Comparison of ENCODE assay signal across 9 mouse cellular contexts in genomic region chr9:74848411-74849194, GRCm38 (mm10). TPM values are rescaled to one million over a fixed set of nuclear protein-coding genes. Genes with fewer than 3 reads are reported as not detected.
A peak's percentile ranks its signal among the peaks of the same experiment; 100 is the strongest.
DNase-seq lines count a peak whose midpoint lies in the region; ATAC-seq and TF ChIP-seq lines count a peak whose summit lies in the region.
"Had no signal": no experiment of that assay in that cellular context is flagged by ENCODE, and none has a peak within 500 bp of the region (broad histone marks: within the 10 kb centered on the region; RNA-seq: fewer than 3 reads in every experiment).

No protein-coding gene starts in this region.

- intact Hi-C loops in gastrocnemius, postnatal 14 days (cut with DNase I; ENCODE audit: low total_unique reads), result no loop called here
- intact Hi-C loops in left cerebral cortex, postnatal 25 days (cut with DNase I), result loop anchor here (5.0 kb wide), 1 partner anchor 316 kb away; no protein-coding TSS in a partner anchor

- no peak for DNase-seq in layer of hippocampus, adult 2 months (ENCODE audit: low spot score in 2 of 2)
- DNase-seq in layer of hippocampus, postnatal 14 days (ENCODE audit: low spot score in 2 of 2), result no peak
- peak; percentile 64 for DNase-seq in limb, embryonic 11.5 days (ENCODE audit: low spot score)
- peak; percentile 49 for DNase-seq in retina, postnatal 1 day
- no peak for DNase-seq in gastrocnemius, postnatal 14 days
- no peak for DNase-seq in right cerebral cortex, postnatal 36 days (ENCODE audit: low spot score in 2 of 2)
- DNase-seq in left cerebral cortex, postnatal 25 days (ENCODE audit: low spot score in 2 of 2), result no peak

- peak overlapping the region; percentile 64 for H3K4me2 ChIP-seq in embryonic facial prominence, embryonic 13.5 days
- peak overlapping the region; percentile 36; the same call in 1 of the 2 replicates for H3K4me2 ChIP-seq in limb, embryonic 11.5 days (ENCODE audit: low read depth, severe bottlenecking)

- peaks cover 12% of the 10 kb centered on the region for H3K4me1 ChIP-seq in embryonic facial prominence, embryonic 13.5 days
- peaks cover 11% of the 10 kb centered on the region; the same call in 1 of the 2 replicates for H3K4me1 ChIP-seq in limb, embryonic 11.5 days (ENCODE audit: control insufficient read depth, insufficient read depth, low read length)

- no peaks in the 10 kb centered on the region for H3K9me3 ChIP-seq in embryonic facial prominence, embryonic 13.5 days
- H3K9me3 ChIP-seq in limb, embryonic 11.5 days (ENCODE audit: control insufficient read depth, low read length), result no peaks in the 10 kb centered on the region

- H3K4me3 ChIP-seq in layer of hippocampus, adult 2 months, result peak overlapping the region; percentile 41
- peak overlapping the region; percentile 41 for H3K4me3 ChIP-seq in embryonic facial prominence, embryonic 13.5 days
- H3K4me3 ChIP-seq in limb, embryonic 11.5 days (ENCODE audit: low read depth, low read length), result peak overlapping the region; percentile 16; the same call in 1 of the 2 replicates

- H3K27me3 ChIP-seq in embryonic facial prominence, embryonic 13.5 days, result peaks cover 100% of the 10 kb centered on the region
- peaks cover 71% of the 10 kb centered on the region for H3K27me3 ChIP-seq in limb, embryonic 11.5 days (ENCODE audit: control insufficient read depth, insufficient read depth, low read length)

- ATAC-seq in embryonic facial prominence, embryonic 13.5 days (ENCODE audit: insufficient number of reproducible peaks, insufficient read depth, low FRiP score, low TSS enrichment, low read depth), result no peak
- no peak for ATAC-seq in limb, embryonic 11.5 days (ENCODE audit: insufficient number of reproducible peaks, low FRiP score, low TSS enrichment, low read depth)

- no peak overlapping the region for H3K27ac ChIP-seq in layer of hippocampus, adult 2 months
- no peak overlapping the region for H3K27ac ChIP-seq in embryonic facial prominence, embryonic 13.5 days
- H3K27ac ChIP-seq in limb, embryonic 11.5 days (replicated peaks; ENCODE audit: low read depth, low read length), result no peak overlapping the region

- no peak overlapping the region for H3K9ac ChIP-seq in embryonic facial prominence, embryonic 13.5 days
- H3K9ac ChIP-seq in limb, embryonic 11.5 days (ENCODE audit: low read length), result no peak overlapping the region

- no peak for TF ChIP-seq CTCF in layer of hippocampus, adult 2 months (conservative IDR thresholded peaks at IDR 0.05)

- no peaks in the 10 kb centered on the region for H3K36me3 ChIP-seq in embryonic facial prominence, embryonic 13.5 days
- no peaks in the 10 kb centered on the region for H3K36me3 ChIP-seq in limb, embryonic 11.5 days (ENCODE audit: control insufficient read depth, insufficient read depth, low read length)

- WGBS in embryonic facial prominence, embryonic 13.5 days, result under 1% methylated on average over 46 of the region's 46 CpGs
- under 1% methylated on average over 46 of the region's 46 CpGs for WGBS in limb, embryonic 11.5 days

RNA-seq across cellular contexts. Expression of gene Onecut1, which starts 13.1 kb away (rescaled TPM):
- 1 to 10 TPM in 1 of 2 experiments, under 1 TPM in 1; 0.92 to 1.3 TPM for total RNA-seq in layer of hippocampus, adult 2 months (2021)
- under 1 TPM; 0.23 to 0.26 TPM for total RNA-seq in layer of hippocampus, postnatal 14 days (2021)
- not detected in 2 replicates for polyA plus RNA-seq in embryonic facial prominence, embryonic 13.5 days (2015; fragmentation: Nextera tagmentation; extraction: Ambion mirVana)
- polyA plus RNA-seq in limb, embryonic 11.5 days (2014; fragmentation: Nextera tagmentation; extraction: Ambion mirVana), result 0.09 TPM in 1 of 2 replicates, not detected in the other
- total RNA-seq in gastrocnemius, postnatal 14 days (2021), result not detected
- total RNA-seq in left cerebral cortex, postnatal 25 days (2021), result under 1 TPM; 0.14 to 0.27 TPM
- total RNA-seq: hematopoietic stem cell, adult 5-6 weeks had no signal

Comparison
In these comparisons a context has a peak if more than half of its experiments do, and no peak if none do; other contexts are left out.
1. DNase-seq: peak in limb, embryonic 11.5 days (single experiment) and retina, postnatal 1 day (single experiment); none in layer of hippocampus, adult 2 months (0 of 2), layer of hippocampus, postnatal 14 days (0 of 2), gastrocnemius, postnatal 14 days (single experiment), right cerebral cortex, postnatal 36 days (0 of 2) and left cerebral cortex, postnatal 25 days (0 of 2).
2. Peak in every context shown above with its lines, with median percentiles within 50 percentile points of each other: H3K4me3 ChIP-seq.